Mouse (Mus musculus) bone marrow, adult 2 months (tissue): ENCODE measurements around the gene Camta1.

Experiments
- CTCF ChIP-seq: fragments of 200-500 bp; IDR thresholded peaks from 2 replicates; pipeline ENCODE4 v1.5.1; 2011; ENCODE audit warnings: low read length, control low read depth; ENCODE audit not compliant: control insufficient read depth, insufficient read depth
- POLR2A ChIP-seq: fragments of 200-500 bp; IDR thresholded peaks from 2 replicates; pipeline ENCODE4 v1.6.1; 2011; ENCODE audit warnings: low read depth, mild to moderate bottlenecking, control low read depth, low read length, borderline replicate concordance; ENCODE audit not compliant: control insufficient read depth

GRCm38 (mm10) chr4:151724897-151725296, 136.8 kb downstream of the Camta1 start:
- TF ChIP-seq CTCF, result no peak
- TF ChIP-seq POLR2A, result no peak
